Mouse (Mus musculus): ENCODE results near the gene Rwdd4a. TPM values are rescaled to one million over a fixed set of nuclear protein-coding genes. Genes with fewer than 3 reads are reported as not detected.

The Rwdd4a gene
- total RNA-seq (2023): 10 to 100 TPM; 25.3 to 25.7 TPM

DNA sequence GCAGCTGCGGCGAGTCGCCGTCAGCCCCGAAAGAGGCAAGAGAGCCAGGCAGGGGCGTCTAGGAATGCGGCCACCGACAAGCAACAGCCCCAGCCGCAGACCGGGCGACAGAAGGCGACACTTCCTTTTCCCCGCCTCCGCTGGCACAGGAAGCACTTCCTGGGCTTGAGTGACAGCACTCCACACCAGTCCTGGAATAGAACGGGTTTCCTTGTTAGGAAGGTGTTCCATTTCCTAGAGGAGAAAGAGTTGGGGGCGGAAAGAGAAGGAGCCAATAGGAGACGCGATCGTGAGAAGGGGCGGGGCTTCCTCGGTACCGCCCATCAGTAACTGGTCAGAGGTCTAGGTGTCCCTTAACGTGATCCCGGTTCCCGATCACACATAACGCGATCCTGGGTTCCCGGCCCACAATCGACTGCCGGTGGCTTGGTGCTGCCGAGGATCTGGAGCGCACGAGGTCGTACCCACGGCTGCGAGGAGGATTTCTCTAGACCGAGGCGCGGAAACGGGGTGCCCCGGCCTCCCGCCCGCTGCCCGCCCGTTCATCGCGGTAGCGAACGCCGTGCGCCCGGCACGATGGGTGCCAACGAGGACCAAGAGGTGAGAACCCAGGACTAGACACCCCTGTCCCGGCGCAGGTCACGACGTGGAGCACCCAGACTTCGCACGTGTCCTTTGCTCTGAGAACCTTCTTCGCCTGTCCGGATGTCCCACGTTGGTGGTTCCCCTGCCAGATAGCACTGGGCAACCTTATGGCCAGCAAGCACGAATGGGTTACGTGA is at the start of gene Rwdd4a, which contains the start of gene Trappc11:
Rwdd4a (plus strand) TSS at position 321 of the 782 bp plus-strand sequence.
Trappc11 (minus strand) TSS at position 127 of the 782 bp plus-strand sequence.

Other genes with a start within 250 kb of the Rwdd4a start
- gene Stox2, start 87.3 kb upstream of the Rwdd4a start, total RNA-seq (2023): under 1 TPM; 0.21 to 0.26 TPM
- 10 to 100 TPM; 39.9 to 41.8 TPM for gene Trappc11, start 194 bp upstream of the Rwdd4a start, total RNA-seq (2023)
- 10 to 100 TPM; 27.9 to 40.3 TPM for gene Ing2, start 141.9 kb downstream of the Rwdd4a start, total RNA-seq (2023)
- gene Cdkn2aip, start 180.3 kb downstream of the Rwdd4a start, total RNA-seq (2023): 10 to 100 TPM; 28.0 to 31.0 TPM

Data from B cell, adult 67 days (primary cell).